Mouse (Mus musculus) gastrocnemius, adult 18-20 months (tissue): ENCODE data around the gene Mt4. TPM values are rescaled to one million over a fixed set of nuclear protein-coding genes. Genes with fewer than 3 reads are reported as not detected.
"Not testable (repeated sequence)": the region's sequence is repeated elsewhere in the genome, so short reads cannot be mapped to it uniquely, and the experiment has no call there.

Source experiments
- DNase-seq: peaks from one replicate; pipeline ENCODE4 v3.0.0; 2021; ENCODE audit warnings: low spot score
- total RNA-seq, 2 experiments: library from RNA; stranded (reverse); gene quantifications; 2 replicates each; pipeline ENCODE4 v1.2.3; 2021

The Mt4 gene
- total RNA-seq, 2 experiments from 2014 or later, result not detected

DNA sequence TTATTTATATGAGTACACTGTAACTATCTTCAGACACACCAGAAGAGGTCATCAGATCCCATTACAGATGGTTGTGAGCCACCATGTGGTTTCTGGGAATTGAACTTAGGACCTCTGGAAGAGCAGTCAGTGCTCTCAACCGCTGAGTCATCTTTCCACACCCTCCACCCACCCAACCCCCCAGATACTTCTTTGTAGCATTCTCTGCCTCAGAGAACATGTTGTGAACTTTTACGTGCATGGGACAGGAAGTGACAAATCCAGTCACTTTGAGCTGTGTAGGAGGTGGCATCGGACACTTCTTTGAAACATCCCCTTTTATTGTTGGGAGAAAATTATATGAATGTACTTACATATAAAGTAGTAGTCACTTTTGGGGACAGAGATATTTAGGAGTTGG is 2.4 kb upstream of the Mt4 start:
- not testable (repeated sequence) for DNase-seq

DNA sequence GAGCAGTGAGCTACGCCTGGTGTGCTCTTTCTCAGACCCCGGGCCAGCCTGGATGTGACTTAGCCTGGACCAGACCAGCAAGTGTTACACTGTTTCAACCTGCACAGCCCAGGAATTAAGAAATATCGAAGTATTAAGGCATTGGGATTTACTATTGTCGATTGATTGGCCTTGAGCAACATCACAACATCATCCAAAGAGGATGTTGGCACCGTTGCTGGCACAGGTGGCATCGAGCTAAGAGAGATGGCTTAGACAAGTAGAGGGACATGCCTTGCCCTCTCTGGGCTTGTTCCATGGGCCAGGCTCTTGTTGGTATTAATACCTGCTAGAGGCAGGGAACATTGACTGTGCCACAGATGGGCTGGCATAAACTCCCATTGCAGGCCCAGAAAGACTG is 1.4 kb upstream of the Mt4 start:
- DNase-seq, result no peak

DNA sequence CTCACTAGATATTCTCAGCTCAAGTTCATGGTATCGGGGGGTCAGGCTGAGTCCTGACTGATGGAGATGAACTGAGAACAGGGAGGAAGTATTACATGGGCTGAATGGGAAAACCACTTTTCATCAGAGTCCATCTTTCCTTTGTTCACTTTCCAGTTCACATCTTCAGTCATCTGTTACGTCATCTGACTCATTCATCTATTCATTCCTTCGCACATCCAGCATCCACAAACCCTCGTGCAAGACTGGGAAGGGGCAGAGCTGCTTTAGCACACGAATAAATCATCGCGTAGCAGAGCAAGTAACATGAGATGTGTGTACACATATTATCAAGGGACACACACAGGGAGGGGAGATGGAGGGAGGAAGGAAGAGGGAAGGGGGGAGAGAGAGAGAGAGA is 805 bp upstream of the Mt4 start:
- DNase-seq, result no peak

DNA sequence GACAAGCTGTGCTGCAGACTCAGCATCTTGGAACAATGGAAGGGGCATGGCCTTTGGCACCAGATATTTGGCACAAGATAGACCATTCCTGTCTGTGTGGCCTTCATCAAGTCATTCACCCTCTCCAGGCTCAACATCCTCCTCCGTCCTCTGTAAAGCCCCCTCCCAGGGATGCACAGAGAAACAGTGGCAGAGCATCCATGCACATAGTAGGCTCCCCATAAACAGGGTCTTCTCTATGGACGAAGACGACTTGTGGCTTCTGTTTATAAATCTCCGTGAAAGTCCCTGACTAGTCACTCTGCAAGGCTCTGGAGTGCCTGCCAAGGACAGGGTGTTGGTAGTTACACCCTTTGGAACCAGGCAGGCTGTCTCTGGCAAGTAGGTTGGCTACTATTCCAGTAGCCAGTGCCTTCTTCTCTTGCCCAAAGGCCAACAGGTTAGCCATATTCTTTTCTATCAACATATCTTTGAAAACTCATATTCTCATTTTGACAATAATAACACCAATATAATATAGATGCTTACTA is 3.3 kb downstream of the Mt4 start:
- DNase-seq, result peak; percentile 19

DNA sequence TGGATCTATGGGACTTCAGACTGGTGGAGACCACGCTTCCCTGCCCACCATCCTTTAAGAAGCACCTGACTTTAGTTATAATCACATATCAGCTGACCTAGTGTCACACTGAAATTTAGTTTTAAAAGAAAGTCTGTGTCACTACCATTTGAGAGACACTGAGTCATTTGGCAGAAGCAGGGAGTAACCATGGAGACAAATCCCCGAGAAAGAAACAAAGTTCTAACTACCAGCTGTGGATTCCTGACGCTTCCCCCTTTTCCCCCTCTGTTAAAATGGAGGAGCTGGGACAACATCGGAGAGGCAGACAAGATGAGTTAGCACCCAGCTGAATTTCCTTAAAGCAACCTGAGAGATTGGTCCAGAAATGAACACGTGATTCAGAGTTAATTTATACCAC is 11.2 kb downstream of the Mt4 start:
- no peak for DNase-seq

DNA sequence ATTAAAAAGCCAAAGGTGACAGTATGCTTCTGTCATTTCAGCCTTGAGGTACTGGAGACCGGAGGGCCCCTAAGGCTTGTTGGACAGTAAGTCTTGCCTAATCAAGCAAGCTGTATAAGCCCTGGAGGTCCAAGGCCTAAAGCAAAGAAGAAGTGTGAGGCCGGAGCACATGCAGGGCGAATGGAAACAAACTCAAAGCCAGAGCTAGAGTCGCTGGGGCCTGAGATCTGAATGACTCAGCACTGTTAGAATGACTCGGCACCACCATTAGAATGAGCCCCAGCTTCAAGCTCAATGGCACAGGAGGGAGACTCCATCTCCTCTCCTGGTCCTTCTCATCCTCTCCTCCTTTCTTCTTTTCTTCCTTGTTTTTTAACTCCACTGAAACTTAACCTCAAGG is 13.9 kb downstream of the Mt4 start:
- no peak for DNase-seq

DNA sequence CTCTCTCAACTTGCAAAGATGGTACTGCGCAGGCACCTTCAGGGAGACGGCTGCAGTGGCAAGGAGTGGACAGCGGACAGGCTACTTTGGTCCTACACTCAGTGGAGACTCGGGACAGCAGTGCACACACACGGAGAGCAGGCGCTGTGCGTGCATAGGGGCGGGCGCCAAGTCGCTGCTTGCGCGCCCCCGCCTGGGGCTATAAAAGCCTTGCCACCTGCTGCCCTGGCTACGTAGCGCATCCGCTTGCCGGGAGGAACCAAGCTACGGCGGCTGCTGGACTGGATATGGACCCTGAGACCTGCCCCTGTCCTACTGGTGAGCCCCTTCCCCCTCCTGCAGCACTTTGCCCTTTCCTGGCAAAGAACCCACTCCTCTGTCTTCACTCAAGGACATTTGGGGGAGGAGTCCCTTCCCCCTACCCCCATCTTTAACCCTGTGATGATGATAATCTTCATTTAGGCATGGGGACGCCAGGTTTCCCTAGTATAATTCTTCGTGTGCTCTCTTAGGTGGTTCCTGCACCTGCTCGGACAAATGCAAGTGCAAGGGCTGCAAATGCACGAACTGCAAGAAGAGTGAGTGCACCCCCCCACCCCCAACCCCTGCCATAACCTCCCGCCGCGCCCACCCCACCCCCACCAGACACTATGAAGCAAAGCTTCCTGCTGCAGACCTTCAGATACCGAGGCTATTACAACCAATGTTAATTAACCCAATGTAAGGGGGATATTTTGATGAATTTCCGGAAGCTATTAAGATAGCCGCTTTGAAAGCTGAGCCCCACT is 15.7 kb downstream of the Mt4 start, which contains the start of gene Mt3:
Gene Mt3, plus strand, starts transcription at position 95 of the 788 bp plus-strand sequence.
- peak; percentile 42 for DNase-seq

DNA sequence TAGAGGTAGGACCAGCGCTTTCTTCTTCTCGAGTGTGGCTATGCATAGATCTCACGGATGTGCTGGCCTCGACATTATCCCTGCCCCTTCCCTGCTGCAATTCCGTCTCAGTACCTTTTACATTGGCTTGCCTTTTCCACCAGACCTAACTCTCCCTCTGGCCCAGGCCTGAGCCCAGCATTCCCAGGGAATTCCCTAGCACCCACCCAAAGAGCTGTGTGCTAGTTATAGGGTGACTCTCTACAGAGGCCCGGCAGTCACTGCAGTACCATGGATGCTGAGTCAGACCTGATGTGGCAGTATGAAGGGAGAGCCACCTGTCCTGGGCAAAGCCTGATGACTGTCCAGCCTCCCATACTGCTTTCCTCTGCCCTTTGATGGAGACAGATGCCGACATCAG is 16.5 kb downstream of the Mt4 start:
- DNase-seq, result no peak

DNA sequence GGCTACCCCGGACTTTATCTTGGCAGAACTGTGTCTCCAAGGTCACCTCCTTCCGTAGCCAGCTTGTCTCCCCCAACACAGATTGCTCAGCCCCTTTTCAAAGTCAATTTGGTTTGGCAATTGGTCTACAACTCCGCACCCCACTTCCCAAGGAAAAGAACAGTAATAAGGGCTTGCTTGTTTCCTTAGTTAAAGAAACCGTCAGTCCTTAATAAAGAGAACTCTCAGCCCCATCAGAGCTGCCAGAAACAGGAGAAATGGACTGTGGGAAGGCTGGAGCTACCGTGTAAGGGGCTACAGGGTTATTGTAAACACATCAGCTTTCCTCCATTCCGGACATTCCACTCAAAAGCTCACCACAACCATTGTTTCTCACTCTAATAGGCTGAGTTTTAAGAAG is 17.5 kb downstream of the Mt4 start:
- no peak for DNase-seq

DNA sequence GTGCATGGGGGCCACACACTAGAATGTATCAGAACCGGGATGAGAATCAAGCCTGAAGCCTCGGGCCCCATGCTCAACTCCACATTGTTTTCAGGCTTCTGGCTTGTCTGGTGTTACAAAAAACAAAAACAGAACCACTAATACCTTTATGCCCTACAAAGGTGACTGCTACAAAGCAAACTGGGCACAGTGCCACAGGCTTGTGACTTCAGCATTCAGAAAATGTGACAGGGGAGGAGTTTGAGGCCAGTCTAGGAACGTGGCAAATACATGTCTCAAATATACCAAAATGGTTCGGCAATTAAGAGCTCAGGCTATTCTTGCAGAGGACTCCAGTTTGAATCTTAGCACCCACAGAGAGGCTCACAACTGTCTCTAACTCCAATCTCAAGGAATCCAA is 19.1 kb downstream of the Mt4 start:
- DNase-seq, result no peak

DNA sequence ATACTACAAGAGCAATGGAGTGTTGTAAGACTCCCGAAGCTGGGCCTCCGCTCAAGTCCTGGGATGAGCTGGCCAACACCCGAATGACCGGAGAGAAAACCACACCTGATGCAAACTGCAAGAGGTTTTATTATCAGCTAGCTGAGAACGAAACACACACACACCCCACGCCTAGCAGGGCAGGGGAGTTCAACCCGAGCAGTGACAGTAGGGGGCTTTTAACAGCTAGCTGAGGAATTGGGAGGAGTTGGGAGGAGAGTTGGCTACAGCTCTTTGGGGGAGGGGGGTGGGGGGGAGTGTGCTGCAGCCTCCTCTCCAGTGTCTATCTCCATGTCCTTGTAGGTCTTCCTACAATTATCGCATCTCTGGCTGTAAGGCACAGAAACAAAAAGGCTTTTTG is 28.8 kb downstream of the Mt4 start:
- DNase-seq, result not testable (repeated sequence)

DNA sequence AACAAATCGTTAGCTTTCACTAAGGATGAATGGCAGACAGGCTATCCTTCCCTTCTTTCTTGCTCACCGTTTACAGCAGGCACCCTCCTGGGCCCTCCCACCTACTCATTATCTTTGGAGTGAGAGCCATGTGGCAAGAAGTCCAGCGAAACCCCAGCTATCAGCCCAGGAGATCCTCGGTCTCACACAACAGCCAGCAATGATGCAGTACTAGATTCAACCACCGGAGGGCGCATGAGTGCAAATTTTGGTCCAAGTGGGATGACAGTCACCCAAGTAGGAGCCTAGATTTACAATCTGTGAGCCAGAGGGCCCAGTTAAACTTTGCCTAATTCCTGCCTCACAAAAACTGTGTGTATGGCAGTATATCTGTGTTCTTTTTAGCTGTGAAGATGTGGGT is 30.2 kb downstream of the Mt4 start:
- peak; percentile 92 for DNase-seq

DNA sequence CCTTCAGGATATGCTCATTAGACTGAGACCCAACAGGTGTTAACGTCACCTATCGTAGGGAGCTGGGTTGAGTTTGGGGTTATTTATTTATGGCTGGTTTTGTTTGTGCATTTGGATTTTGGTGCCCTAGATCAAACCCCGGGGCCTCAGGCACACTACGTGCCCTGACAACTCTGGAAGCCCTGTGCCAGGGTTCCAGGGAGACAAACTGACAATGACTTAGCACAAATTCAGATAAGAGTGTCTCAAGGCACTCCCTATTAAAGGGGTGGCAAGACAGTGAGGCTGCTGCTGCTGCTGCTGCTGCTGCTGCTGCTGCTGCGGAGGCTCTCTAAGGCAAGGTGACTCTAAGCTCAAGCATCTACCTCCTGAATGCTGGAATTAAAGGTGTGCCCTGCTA is 32.5 kb downstream of the Mt4 start:
- no peak for DNase-seq

DNA sequence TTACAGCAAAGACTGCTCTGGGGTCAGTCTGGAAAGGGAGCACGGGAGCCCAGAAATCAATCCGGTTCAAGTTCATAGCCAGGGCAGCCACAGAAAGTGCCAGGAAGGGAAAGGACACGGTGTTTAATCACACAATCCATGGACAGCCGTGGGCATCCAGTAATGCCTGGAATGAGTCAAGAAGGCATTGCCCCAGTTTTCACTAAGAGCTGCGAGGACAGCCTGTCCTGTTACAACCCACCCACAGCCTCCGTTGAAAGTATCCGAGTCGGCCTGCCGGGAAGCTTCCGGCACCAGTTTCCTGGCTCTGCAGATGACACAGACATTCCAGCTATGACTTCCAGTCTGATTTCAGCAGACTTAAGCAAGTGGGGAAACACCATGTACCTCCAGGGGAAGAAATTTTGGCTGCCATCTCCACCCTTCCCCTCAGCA is 34.3 kb downstream of the Mt4 start:
- peak; percentile 79 for DNase-seq

DNA sequence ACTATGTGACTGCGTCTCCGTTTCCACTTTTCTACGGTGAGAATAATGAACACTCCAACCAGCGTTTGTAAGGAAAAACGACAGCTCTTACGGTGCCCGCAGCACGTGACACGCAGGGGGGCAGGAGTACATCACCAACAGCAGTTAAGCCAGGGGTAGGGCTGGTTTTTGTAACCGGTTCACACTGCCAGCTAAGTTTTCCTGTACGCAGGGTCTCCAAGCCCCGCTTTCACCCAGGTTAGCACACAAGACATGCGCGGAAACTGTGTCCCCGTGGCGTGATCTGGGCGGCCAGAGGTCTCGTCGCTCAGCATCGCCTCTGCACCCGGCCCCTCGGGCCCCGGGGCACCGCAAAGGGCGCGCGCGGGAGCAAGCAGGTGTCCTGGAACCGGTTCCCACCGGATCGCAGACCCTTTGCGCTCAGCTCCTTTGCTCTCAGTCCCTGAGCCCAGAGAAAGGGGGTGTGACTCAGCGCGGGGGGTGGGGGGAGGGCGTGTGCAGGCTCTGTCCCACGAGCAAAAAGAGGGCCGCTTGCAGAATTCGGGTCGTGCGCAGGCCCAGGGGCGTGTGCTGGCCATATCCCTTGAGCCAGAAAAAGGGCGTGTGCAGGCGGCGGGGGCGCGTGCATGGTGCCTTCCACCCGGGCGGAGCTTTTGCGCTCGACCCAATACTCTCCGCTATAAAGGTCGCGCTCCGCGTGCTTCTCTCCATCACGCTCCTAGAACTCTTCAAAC is 35.2 kb downstream of the Mt4 start, which contains the start of gene Mt2:
Gene Mt2, plus strand, starts transcription at position 590 of the 734 bp plus-strand sequence.
- DNase-seq, result peak; percentile 81

DNA sequence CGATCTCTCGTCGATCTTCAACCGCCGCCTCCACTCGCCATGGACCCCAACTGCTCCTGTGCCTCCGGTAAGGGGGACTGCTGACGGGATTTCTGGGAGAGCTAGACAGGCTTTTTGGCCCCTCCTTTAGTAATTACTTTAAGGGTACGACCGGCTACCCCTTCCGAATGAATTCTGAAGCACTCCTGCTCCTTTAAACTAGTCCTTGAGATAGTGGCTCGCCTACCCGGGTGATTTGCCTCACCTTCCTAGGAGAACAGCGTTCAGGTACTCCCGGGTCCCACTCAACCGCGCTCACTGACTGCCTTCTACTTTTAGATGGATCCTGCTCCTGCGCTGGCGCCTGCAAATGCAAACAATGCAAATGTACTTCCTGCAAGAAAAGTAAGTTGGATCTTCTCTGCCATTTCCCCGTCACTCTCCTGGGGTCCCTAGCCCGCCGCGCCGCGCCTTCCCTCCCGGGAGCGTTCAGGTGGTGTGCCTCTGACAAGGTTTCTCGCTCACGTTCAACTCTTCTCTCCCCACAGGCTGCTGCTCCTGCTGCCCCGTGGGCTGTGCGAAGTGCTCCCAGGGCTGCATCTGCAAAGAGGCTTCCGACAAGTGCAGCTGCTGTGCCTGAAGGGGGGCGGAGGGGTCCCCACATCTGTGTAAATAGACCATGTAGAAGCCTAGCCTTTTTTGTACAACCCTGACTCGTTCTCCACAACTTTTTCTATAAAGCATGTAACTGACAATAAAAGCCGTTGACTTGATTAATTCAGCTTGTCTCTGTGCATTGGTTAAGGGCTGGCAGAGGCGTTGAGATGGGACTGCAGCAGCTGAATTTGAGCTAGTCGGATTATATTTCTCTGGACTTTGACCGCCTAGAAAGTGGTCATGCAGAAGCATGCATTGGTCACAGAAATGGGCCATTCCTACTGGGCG is 36.1 kb downstream of the Mt4 start:
- DNase-seq, result no peak

DNA sequence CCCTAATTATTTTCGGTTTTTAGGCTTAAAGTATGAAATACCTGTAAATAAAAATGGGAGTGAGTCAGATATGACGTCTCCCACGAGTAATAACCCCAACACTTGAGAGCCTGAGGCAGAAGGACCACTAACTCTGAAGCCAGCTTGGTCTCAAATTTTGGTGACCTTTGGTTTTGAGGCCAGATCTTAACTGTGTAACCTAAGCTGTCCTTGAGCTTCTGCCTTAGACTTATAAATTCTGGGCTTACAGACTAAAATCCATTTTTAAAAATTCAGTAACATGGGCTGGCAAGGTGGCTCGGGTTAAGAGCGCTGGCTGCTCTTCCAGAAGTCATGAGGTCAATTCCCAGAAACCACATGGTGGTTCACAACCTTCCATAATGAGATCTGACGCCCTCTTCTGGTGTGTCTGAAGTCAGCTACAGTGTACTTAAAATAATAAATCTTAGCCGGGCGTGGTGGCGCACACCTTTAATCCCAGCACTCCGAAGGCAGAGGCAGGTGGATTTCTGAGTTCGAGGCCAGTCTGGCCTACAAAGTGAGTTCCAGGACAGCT is 36.9 kb downstream of the Mt4 start:
- no peak for DNase-seq

DNA sequence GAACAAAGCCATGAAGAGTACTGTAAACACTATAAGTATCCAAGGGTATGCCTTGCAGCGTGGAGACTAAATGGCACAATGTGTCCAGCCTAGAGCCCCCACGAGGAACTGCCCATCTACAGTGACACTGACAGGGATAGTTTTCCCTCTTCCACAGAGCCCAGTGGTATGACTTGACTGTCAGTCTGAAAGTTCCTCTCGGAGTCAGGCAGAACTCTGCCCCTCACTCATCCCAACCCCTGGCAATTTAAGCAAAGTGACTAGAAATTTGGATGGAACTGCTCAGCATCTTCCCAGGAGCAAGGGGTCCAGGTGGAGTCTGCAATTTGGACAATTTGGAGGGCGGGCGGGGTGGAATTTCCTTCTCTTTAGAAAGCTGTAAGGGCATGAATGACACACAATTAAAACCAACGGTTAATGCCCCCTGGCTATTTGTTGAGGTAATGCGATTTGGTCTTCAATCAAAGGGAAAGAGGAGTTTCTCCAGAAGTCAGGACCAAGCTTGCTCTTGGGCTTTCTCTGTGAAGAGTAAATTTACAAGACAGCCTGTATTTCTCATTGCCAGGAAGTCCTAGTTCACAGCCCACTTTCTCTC is 37.7 kb downstream of the Mt4 start:
- DNase-seq, result no peak

DNA sequence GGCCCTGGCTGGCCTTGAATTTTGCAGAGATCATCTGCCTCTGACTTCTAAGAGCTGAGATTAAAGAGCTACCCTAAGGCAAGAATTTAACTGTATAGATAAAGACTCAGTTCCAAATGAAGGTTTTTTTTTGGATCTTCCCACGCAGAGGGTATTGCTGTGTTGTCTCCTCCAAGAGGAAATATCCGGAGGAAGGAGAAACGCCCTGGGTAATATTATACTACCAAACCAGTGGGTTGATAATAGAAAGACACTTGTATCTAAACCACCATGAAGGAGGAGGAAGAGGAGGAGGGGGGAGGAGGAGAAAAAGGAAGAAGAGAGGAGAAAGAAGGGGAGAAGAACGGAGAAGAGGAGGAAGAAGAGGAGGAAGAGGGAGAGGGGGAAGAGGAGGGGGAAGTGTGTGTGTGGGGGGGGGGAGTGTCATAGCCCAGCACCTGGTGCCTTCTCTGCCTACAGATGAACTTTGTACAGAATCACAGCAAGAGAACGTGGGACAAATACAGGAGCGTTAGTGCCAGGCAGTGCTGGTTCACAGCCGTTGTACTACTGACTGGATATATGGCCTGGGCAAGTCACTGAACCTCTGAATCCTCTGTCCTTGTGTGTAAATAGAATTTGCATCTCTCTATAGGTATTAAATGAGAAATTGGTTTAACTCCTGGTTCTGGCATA is 40.9 kb downstream of the Mt4 start:
- no peak for DNase-seq
